Mouse (Mus musculus) forebrain, postnatal 0 days (tissue): ENCODE measurements around the gene Fgd3. TPM values are rescaled to one million over a fixed set of nuclear protein-coding genes. Genes with fewer than 3 reads are reported as not detected.

ENCODE experiments used
- ATAC-seq: fragments of 200-750 bp; cut with Nextera tagmentation; 2 replicates; pipeline ENCODE4 v1.8.0; 2017; ENCODE audit warnings: mild to moderate bottlenecking, moderate library complexity
- DNase-seq: peaks from one replicate; pipeline ENCODE4 v3.0.0-alpha.2; 2015
- H3K27ac ChIP-seq: fragments of 300-500 bp; sonication (generic); 2 replicates; pipeline ENCODE4 v1.5.1; 2014; ENCODE audit warnings: low read depth, mild to moderate bottlenecking, antibody characterized with exemption, low read length, moderate library complexity, mixed read lengths
- H3K27me3 ChIP-seq: fragments of 300-500 bp; sonication (generic); 2 replicates; pipeline ENCODE4 v1.6.1; 2014; ENCODE audit warnings: mild to moderate bottlenecking, low read length, mixed read lengths; ENCODE audit not compliant: insufficient read depth
- H3K36me3 ChIP-seq: fragments of 300-500 bp; sonication (generic); 2 replicates; pipeline ENCODE4 v1.6.1; 2014; ENCODE audit warnings: mild to moderate bottlenecking, moderate library complexity; ENCODE audit not compliant: insufficient read depth
- H3K4me1 ChIP-seq: fragments of 300-500 bp; sonication (generic); 2 replicates; pipeline ENCODE4 v1.6.1; 2014; ENCODE audit warnings: antibody characterized with exemption; ENCODE audit not compliant: insufficient read depth
- H3K4me2 ChIP-seq: fragments of 300-500 bp; sonication (generic); 2 replicates; pipeline ENCODE4 v1.6.1; 2014; ENCODE audit warnings: low read depth, mild to moderate bottlenecking, moderate library complexity
- H3K4me3 ChIP-seq: fragments of 300-500 bp; sonication (generic); 2 replicates; pipeline ENCODE4 v1.5.1; 2014; ENCODE audit warnings: low read depth, low read length, mixed read lengths
- H3K9ac ChIP-seq: fragments of 300-500 bp; sonication (generic); 2 replicates; pipeline ENCODE4 v1.6.1; 2014; ENCODE audit warnings: mild to moderate bottlenecking
- H3K9me3 ChIP-seq: fragments of 300-500 bp; sonication (generic); 2 replicates; pipeline ENCODE4 v1.6.1; 2016; ENCODE audit warnings: low read length
- CTCF ChIP-seq: sonication (generic); IDR thresholded peaks from 2 replicates; pipeline ENCODE4 v1.5.1; 2016; ENCODE audit warnings: antibody characterized with exemption, control low read depth, low read depth
- WGBS: fragments of 180-500 bp; shearing (Covaris S2); extraction: QIAGEN DNeasy Blood & Tissue Kit; methylation state at CpG from one replicate; pipeline ENCODE4 v1.1.7; 2014; 5-methylcytosine and 5-hydroxymethylcytosine counted together
- polyA plus RNA-seq: library from polyadenylated mRNA; unstranded; fragments of >200 nt; fragmentation: Nextera tagmentation; extraction: Ambion mirVana; gene quantifications from 2 replicates; pipeline ENCODE4 v1.2.1, GENCODE M21; 2015
- total RNA-seq: library from RNA; depleted of rRNA; stranded (reverse); fragments of >200 nt; gene quantifications from 2 replicates; pipeline ENCODE4 v1.2.3, GENCODE M21; 2014

Fgd3 gene
- total and polyA plus RNA-seq, 2 experiments from 2014 or later: 2.8 to 14.0 TPM

GRCm38 (mm10) chr13:49326246-49327206, 6.4 kb upstream of the Fgd3 start:
- no peak overlapping the region for H3K27ac ChIP-seq
- no peaks in the 10 kb centered on the region for H3K4me1 ChIP-seq
- no peak overlapping the region for H3K4me3 ChIP-seq
- TF ChIP-seq CTCF: peak; percentile 77
- H3K4me2 ChIP-seq: no peak overlapping the region
- peak; percentile 67; the same call in 1 of the 2 replicates for ATAC-seq
- DNase-seq: peak; percentile 58
- no peaks in the 10 kb centered on the region for H3K27me3 ChIP-seq
- H3K9ac ChIP-seq: no peak overlapping the region
- H3K36me3 ChIP-seq: no peaks in the 10 kb centered on the region
- 62% methylated on average over 6 of the region's 6 CpGs for WGBS
- no peaks in the 10 kb centered on the region for H3K9me3 ChIP-seq

DNA sequence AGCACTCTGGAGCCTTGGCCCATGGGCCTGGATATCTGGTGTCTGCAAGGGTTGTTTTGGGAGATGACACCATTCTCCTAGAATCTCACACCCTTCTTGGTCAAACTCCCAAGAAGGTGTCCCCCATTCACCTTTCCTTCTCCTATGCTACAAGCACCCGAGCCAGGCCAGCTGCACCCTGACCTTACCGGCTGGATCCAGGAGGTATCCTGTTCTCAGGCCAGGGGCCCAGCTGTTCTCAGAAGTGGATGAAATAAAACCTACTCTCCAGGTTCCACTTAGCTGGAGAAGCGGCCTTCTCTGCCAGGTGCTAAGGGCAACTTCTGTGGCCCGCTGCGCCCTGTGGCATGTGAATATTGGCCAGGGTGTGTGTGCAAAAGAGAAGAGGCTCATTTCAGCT, 4.8 kb upstream of the Fgd3 start:
- ATAC-seq (no peak), DNase-seq (no peak)
- H3K27me3 ChIP-seq: no peaks in the 10 kb centered on the region
- no peak overlapping the region for H3K4me3 ChIP-seq
- H3K36me3 ChIP-seq: no peaks in the 10 kb centered on the region
- TF ChIP-seq CTCF: no peak
- H3K9ac ChIP-seq: no peak overlapping the region
- WGBS: 91% methylated on average over 5 of the region's 5 CpGs
- peaks cover 9% of the 10 kb centered on the region for H3K4me1 ChIP-seq
- no peaks in the 10 kb centered on the region for H3K9me3 ChIP-seq
- no peak overlapping the region for H3K4me2 ChIP-seq
- no peak overlapping the region for H3K27ac ChIP-seq

- Histone ChIP-seq H3K27ac (no peak overlapping the region), H3K4me2 (no peak overlapping the region), H3K9ac (no peak overlapping the region), H3K36me3 (no peaks in the 10 kb centered on the region), H3K9me3 (no peaks in the 10 kb centered on the region), H3K4me1 (peaks cover 21% of the 10 kb centered on the region), H3K4me3 (no peak overlapping the region), H3K27me3 (no peaks in the 10 kb centered on the region)
- DNase-seq: no peak
- TF ChIP-seq CTCF: no peak
- WGBS: 93% methylated on average over 5 of the region's 5 CpGs
- no peak for ATAC-seq
Observed at GRCm38 (mm10) chr13:49322739-49323138, 2.6 kb upstream of the Fgd3 start.

GRCm38 (mm10) chr13:49322169-49322568, 2.1 kb upstream of the Fgd3 start:
- H3K36me3 ChIP-seq: no peaks in the 10 kb centered on the region
- WGBS: 80% methylated on average over 5 of the region's 5 CpGs

DNA sequence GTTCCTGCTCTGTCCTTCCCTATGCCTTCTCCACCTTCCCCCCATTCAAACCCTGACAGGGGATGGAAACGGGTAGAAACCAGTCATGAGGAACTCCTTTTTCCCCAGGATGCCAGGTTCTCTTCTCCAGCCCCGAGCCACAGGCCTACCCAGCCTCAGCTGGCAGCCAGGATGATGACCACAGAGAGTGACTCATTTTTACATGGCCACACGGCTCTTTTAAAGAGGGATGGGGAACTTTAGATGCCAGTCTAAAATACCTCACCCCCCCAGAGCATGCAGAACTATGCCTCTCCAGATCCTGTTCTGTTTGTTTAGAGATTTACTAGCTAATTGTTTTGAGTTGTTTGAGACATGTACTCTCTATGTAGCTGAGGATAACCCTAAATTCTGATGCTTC, 1.3 kb upstream of the Fgd3 start:
- H3K9me3 ChIP-seq: no peaks in the 10 kb centered on the region
- DNase-seq: no peak
- H3K9ac ChIP-seq: no peak overlapping the region
- no peaks in the 10 kb centered on the region for H3K36me3 ChIP-seq
- no peak overlapping the region for H3K4me3 ChIP-seq
- TF ChIP-seq CTCF: no peak
- H3K4me1 ChIP-seq: peaks cover 21% of the 10 kb centered on the region
- no peaks in the 10 kb centered on the region for H3K27me3 ChIP-seq
- no peak for ATAC-seq
- H3K27ac ChIP-seq: no peak overlapping the region
- whole genome bisulfite sequencing: 75% methylated on average over 3 of the region's 3 CpGs
- H3K4me2 ChIP-seq: no peak overlapping the region

More at GRCm38 (mm10) chr13:49322169-49322568, 2.1 kb upstream of the Fgd3 start:
- Histone ChIP-seq H3K27me3 (no peaks in the 10 kb centered on the region), H3K4me2 (no peak overlapping the region), H3K9me3 (no peaks in the 10 kb centered on the region), H3K4me3 (no peak overlapping the region), H3K27ac (no peak overlapping the region), H3K4me1 (peaks cover 21% of the 10 kb centered on the region), H3K9ac (no peak overlapping the region)
- no peak for TF ChIP-seq CTCF
- no peak for ATAC-seq
- no peak for DNase-seq

- Histone ChIP-seq H3K4me1 (peaks cover 21% of the 10 kb centered on the region), H3K9ac (peak overlapping the region; percentile 59), H3K9me3 (no peaks in the 10 kb centered on the region), H3K27ac (peak overlapping the region; percentile 41), H3K27me3 (no peaks in the 10 kb centered on the region), H3K36me3 (no peaks in the 10 kb centered on the region; the same call in 1 of the 2 replicates), H3K4me3 (peak overlapping the region; percentile 44), H3K4me2 (peak overlapping the region; percentile 64)
- ATAC-seq (peak; percentile 25), DNase-seq (no peak)
- 45% methylated on average over 1 of the region's 1 CpGs for WGBS
- no peak for TF ChIP-seq CTCF
Observed at GRCm38 (mm10) chr13:49320514-49320913, 403 bp upstream of the Fgd3 start.

- no peak overlapping the region for H3K9ac ChIP-seq
- no peak for TF ChIP-seq CTCF
- peaks cover 7% of the 10 kb centered on the region for H3K36me3 ChIP-seq
- 83% methylated on average over 7 of the region's 7 CpGs for WGBS
- no peak overlapping the region for H3K4me3 ChIP-seq
- ATAC-seq (no peak), DNase-seq (no peak)
- H3K4me2 ChIP-seq: peak overlapping the region; percentile 64
- H3K9me3 ChIP-seq: no peaks in the 10 kb centered on the region
- H3K4me1 ChIP-seq: peaks cover 21% of the 10 kb centered on the region
- H3K27me3 ChIP-seq: no peaks in the 10 kb centered on the region
- no peak overlapping the region for H3K27ac ChIP-seq
Observed at GRCm38 (mm10) chr13:49317914-49318313, 2.2 kb downstream of the Fgd3 start.
